Mouse (Mus musculus) C2C12 (cell line): Measurements from ENCODE around the gene 2310030G06Rik. TPM values are rescaled to one million over a fixed set of nuclear protein-coding genes. Genes with fewer than 3 reads are reported as not detected.
A peak's percentile ranks its signal among the peaks of the same experiment; 100 is the strongest.

Source experiments
- H3K27me3 ChIP-seq: one replicate; pipeline ENCODE4 v1.6.1; 2011; ENCODE audit not compliant: control insufficient read depth, insufficient read depth, insufficient read length
- H3K36me3 ChIP-seq: one replicate; pipeline ENCODE4 v1.6.1; 2011; ENCODE audit not compliant: control insufficient read depth, insufficient read depth
- H3K4me3 ChIP-seq: one replicate; pipeline ENCODE4 v1.5.1; 2011; ENCODE audit warnings: mild to moderate bottlenecking, control low read depth; ENCODE audit not compliant: poor library complexity, insufficient read depth, severe bottlenecking
- H3K79me2 ChIP-seq: one replicate; pipeline ENCODE4 v1.6.1; 2011; ENCODE audit not compliant: control insufficient read depth, insufficient read depth
- H3K79me3 ChIP-seq: one replicate; pipeline ENCODE4 v1.6.1; 2011; ENCODE audit warnings: low read depth, control low read depth
- H3ac ChIP-seq: one replicate; pipeline ENCODE3; 2011; ENCODE audit warnings: low read depth; ENCODE audit not compliant: control insufficient read depth, insufficient read length
- CEBPB ChIP-seq: IDR thresholded peaks from one replicate; pipeline ENCODE4 v1.6.1; 2011; ENCODE audit warnings: low read depth, mild to moderate bottlenecking, control low read depth, moderate library complexity
- CTCF ChIP-seq: IDR thresholded peaks from one replicate; pipeline ENCODE4 v1.5.1; 2011; ENCODE audit not compliant: control insufficient read depth, insufficient read depth, insufficient read length
- FOSL1 ChIP-seq: IDR thresholded peaks from one replicate; pipeline ENCODE4 v1.8.0; 2011; ENCODE audit warnings: mild to moderate bottlenecking, low read length; ENCODE audit not compliant: poor library complexity, insufficient read depth, severe bottlenecking
- MAX ChIP-seq: IDR thresholded peaks from one replicate; pipeline ENCODE4 v1.6.1; 2011; ENCODE audit warnings: mild to moderate bottlenecking, control low read depth
- MYOD1 ChIP-seq: IDR thresholded peaks from one replicate; pipeline ENCODE4 v1.6.1; 2011; ENCODE audit warnings: low read depth; ENCODE audit not compliant: control insufficient read depth, insufficient read length
- MYOG ChIP-seq: IDR thresholded peaks from one replicate; pipeline ENCODE4 v1.6.1; 2011; ENCODE audit not compliant: control insufficient read depth, insufficient read length; ENCODE audit errors: extremely low read depth
- USF1 ChIP-seq: IDR thresholded peaks from one replicate; pipeline ENCODE4 v1.6.1; 2011; ENCODE audit warnings: low read depth, mild to moderate bottlenecking, control low read depth, moderate library complexity
- polyA plus RNA-seq: library from polyadenylated mRNA; unstranded; fragments of >200 nt; fragmentation: generic; extraction: Trizol; gene quantifications from one replicate; pipeline ENCODE4 v1.2.1, GENCODE M21; 2012; ENCODE audit warnings: missing spikeins

2310030G06Rik gene
- polyA plus RNA-seq, 1 experiment: 1.3 TPM

- peak within 1 kb of the TSS; percentile 6 for H3K4me3 ChIP-seq
- H3K79me3 ChIP-seq: no peaks in the 10 kb centered on the region
- H3K27me3 ChIP-seq: no peaks in the 10 kb centered on the region
- peak within 1 kb of the TSS; percentile 72 for H3ac ChIP-seq
- TF ChIP-seq FOSL1 (no peak), CEBPB (no peak), USF1 (no peak), MYOG (no peak), MYOD1 (no peak), CTCF (no peak), MAX (no peak)
- no peaks in the 10 kb centered on the region for H3K36me3 ChIP-seq
- H3K79me2 ChIP-seq: no peaks in the 10 kb centered on the region
Measured at GRCm38 (mm10) chr9:50751323-50751722, 5.0 kb upstream of the 2310030G06Rik start, which contains the start of gene Cryab. Gene Cryab, plus strand, starts transcription at chr9:50751325.

GRCm38 (mm10) chr9:50750706-50751105 is 4.4 kb upstream of the 2310030G06Rik start:
- no peaks in the 10 kb centered on the region for H3K36me3 ChIP-seq
- H3K27me3 ChIP-seq: no peaks in the 10 kb centered on the region
- no peak for TF ChIP-seq USF1
- no peak for TF ChIP-seq MAX
- no peak for TF ChIP-seq MYOD1
- no peak for TF ChIP-seq MYOG
- TF ChIP-seq CTCF: no peak
- TF ChIP-seq CEBPB: no peak
- H3ac ChIP-seq: peak overlapping the region; percentile 24
- H3K79me3 ChIP-seq: no peaks in the 10 kb centered on the region
- no peak overlapping the region for H3K4me3 ChIP-seq
- no peaks in the 10 kb centered on the region for H3K79me2 ChIP-seq

- Histone ChIP-seq H3K79me3 (no peaks in the 10 kb centered on the region), H3K36me3 (no peaks in the 10 kb centered on the region), H3ac (no peak overlapping the region), H3K79me2 (no peaks in the 10 kb centered on the region), H3K4me3 (no peak overlapping the region), H3K27me3 (no peaks in the 10 kb centered on the region)
- no peak for TF ChIP-seq MYOD1
- no peak for TF ChIP-seq MAX
- TF ChIP-seq CTCF: no peak
- no peak for TF ChIP-seq FOSL1
- no peak for TF ChIP-seq MYOG
- TF ChIP-seq CEBPB: no peak
- no peak for TF ChIP-seq USF1
Measured at GRCm38 (mm10) chr9:50745806-50746205, 530 bp downstream of the 2310030G06Rik start.

GRCm38 (mm10) chr9:50742744-50743143 is 3.6 kb downstream of the 2310030G06Rik start:
- Histone ChIP-seq H3K36me3 (no peaks in the 10 kb centered on the region), H3K27me3 (no peaks in the 10 kb centered on the region), H3ac (no peak overlapping the region), H3K4me3 (no peak overlapping the region), H3K79me3 (no peaks in the 10 kb centered on the region), H3K79me2 (no peaks in the 10 kb centered on the region)
- TF ChIP-seq MYOD1 (no peak), CTCF (no peak), MYOG (no peak), USF1 (no peak), FOSL1 (no peak), MAX (no peak), CEBPB (no peak)

GRCm38 (mm10) chr9:50742261-50742660 is 4.1 kb downstream of the 2310030G06Rik start:
- no peaks in the 10 kb centered on the region for H3K36me3 ChIP-seq
- H3ac ChIP-seq: no peak overlapping the region
- H3K79me2 ChIP-seq: no peaks in the 10 kb centered on the region
- H3K79me3 ChIP-seq: no peaks in the 10 kb centered on the region
- H3K4me3 ChIP-seq: no peak overlapping the region
- TF ChIP-seq MYOG (no peak), CEBPB (no peak), MYOD1 (no peak), FOSL1 (no peak)
- H3K27me3 ChIP-seq: no peaks in the 10 kb centered on the region

GRCm38 (mm10) chr9:50740867-50741784 is 5.2 kb downstream of the 2310030G06Rik start:
- TF ChIP-seq CTCF (no peak), USF1 (no peak), MYOD1 (no peak), MAX (no peak), MYOG (no peak), CEBPB (no peak), FOSL1 (no peak)
- Histone ChIP-seq H3K79me3 (no peaks in the 10 kb centered on the region), H3K79me2 (no peaks in the 10 kb centered on the region), H3ac (no peak overlapping the region), H3K4me3 (no peak overlapping the region), H3K27me3 (no peaks in the 10 kb centered on the region), H3K36me3 (no peaks in the 10 kb centered on the region)
